Mouse (Mus musculus) heart, embryonic 16.5 days (tissue): ENCODE measurements around the gene Gphb5. TPM values are rescaled to one million over a fixed set of nuclear protein-coding genes. Genes with fewer than 3 reads are reported as not detected.
A peak's percentile ranks its signal among the peaks of the same experiment; 100 is the strongest.

Experiments
- ATAC-seq: fragments of 200-750 bp; cut with Nextera tagmentation; replicated peaks from 2 replicates; pipeline ENCODE4 v1.8.0; 2017; ENCODE audit warnings: moderate number of reproducible peaks; ENCODE audit not compliant: insufficient read depth, low FRiP score; ENCODE audit errors: extremely low read depth
- H3K27ac ChIP-seq: fragments of 300-500 bp; sonication (generic); 2 replicates; pipeline ENCODE4 v1.5.1; 2014; ENCODE audit warnings: mild to moderate bottlenecking, low read length, control low read depth, moderate library complexity
- H3K27me3 ChIP-seq: fragments of 300-500 bp; sonication (generic); 2 replicates; pipeline ENCODE4 v1.6.1; 2014; ENCODE audit warnings: low read length, mixed read lengths; ENCODE audit not compliant: control insufficient read depth, insufficient read depth
- H3K36me3 ChIP-seq: fragments of 300-500 bp; sonication (generic); 2 replicates; pipeline ENCODE4 v1.6.1; 2014; ENCODE audit not compliant: control insufficient read depth, insufficient read depth
- H3K4me1 ChIP-seq: fragments of 300-500 bp; sonication (generic); 2 replicates; pipeline ENCODE4 v1.6.1; 2014; ENCODE audit warnings: low read length, mixed read lengths; ENCODE audit not compliant: control insufficient read depth, insufficient read depth
- H3K4me2 ChIP-seq: fragments of 300-500 bp; sonication (generic); 2 replicates; pipeline ENCODE4 v1.6.1; 2014; ENCODE audit warnings: low read depth, mild to moderate bottlenecking, control low read depth, low read length
- H3K4me3 ChIP-seq: fragments of 300-500 bp; sonication (generic); 2 replicates; pipeline ENCODE4 v1.5.1; 2014; ENCODE audit warnings: mild to moderate bottlenecking, control low read depth, low read length
- H3K9ac ChIP-seq: fragments of 300-500 bp; sonication (generic); 2 replicates; pipeline ENCODE4 v1.6.1; 2014; ENCODE audit warnings: low read length, control low read depth
- H3K9me3 ChIP-seq: fragments of 300-500 bp; sonication (generic); replicated peaks from 2 replicates; pipeline ENCODE4 v1.6.1; 2016; ENCODE audit warnings: low read length; ENCODE audit not compliant: control insufficient read depth
- WGBS: fragments of 180-500 bp; shearing (Covaris S2); extraction: QIAGEN DNeasy Blood & Tissue Kit; methylation state at CpG from one replicate; pipeline ENCODE4 v1.1.7; 2014; 5-methylcytosine and 5-hydroxymethylcytosine counted together
- polyA plus RNA-seq: library from polyadenylated mRNA; unstranded; fragments of >200 nt; fragmentation: Nextera tagmentation; extraction: Ambion mirVana; gene quantifications from 2 replicates; pipeline ENCODE4 v1.2.1, GENCODE M21; 2015

Gphb5 gene
- polyA plus RNA-seq, 1 experiment from 2014 or later = 0.08 TPM

DNA sequence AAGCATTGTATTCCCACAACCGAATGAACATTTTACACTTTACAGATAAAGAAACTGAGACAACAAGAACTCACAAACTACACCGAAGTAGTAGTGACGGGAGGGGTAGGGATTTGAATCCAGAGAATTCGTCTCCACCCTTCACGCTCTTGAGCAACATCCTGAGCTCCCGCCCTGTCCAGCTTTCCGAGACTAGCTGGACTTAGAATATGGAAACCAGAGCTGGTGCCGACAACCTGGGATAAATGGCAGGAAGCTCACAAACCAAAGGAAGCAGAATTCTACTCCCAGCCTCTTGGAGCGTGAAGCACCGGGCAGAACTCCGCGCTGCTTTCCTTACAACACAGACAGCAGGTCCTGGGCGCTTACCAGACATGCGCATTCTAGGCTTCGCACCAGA, 28.7 kb downstream of the Gphb5 start:
- no peak overlapping the region for H3K9ac ChIP-seq
- ATAC-seq = no peak
- H3K9me3 ChIP-seq = no peaks in the 10 kb centered on the region
- H3K27me3 ChIP-seq = peaks cover 3% of the 10 kb centered on the region; the same call in 1 of the 2 replicates
- no peaks in the 10 kb centered on the region for H3K4me1 ChIP-seq
- H3K4me3 ChIP-seq = no peak overlapping the region
- H3K27ac ChIP-seq = no peak overlapping the region
- no peak overlapping the region for H3K4me2 ChIP-seq
- 0 out of 2 replicates have a peak, but pooled peaks cover 3% of the 10 kb centered on the region for H3K36me3 ChIP-seq
- WGBS = 58% methylated on average over 15 of the region's 15 CpGs

DNA sequence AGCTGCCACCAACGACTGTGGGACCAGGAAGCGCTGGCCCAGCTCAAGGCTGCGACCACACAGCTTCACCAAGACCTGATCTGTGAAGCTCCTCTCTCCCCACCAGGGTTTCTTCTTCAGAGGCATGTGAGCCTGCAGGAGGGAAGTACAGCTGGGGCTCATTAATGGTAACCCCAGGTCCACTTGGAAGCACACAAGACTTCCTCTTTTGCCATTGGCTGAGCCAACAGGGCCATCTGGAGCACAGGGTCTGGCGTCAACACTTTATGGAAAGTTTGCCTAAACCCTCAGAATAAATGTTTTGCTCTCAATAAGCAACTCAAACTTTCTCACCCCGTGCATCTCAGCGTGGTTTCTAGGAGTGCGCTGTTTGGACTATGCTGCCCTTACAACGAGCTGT, 29.4 kb downstream of the Gphb5 start:
- H3K4me2 ChIP-seq = no peak overlapping the region
- no peaks in the 10 kb centered on the region for H3K4me1 ChIP-seq
- 76% methylated on average over 8 of the region's 8 CpGs for WGBS
- no peak overlapping the region for H3K27ac ChIP-seq
- H3K9me3 ChIP-seq = no peaks in the 10 kb centered on the region
- 0 out of 2 replicates have a peak, but pooled peaks cover 2% of the 10 kb centered on the region for H3K36me3 ChIP-seq
- ATAC-seq = no peak
- H3K27me3 ChIP-seq = peaks cover 3% of the 10 kb centered on the region; the same call in 1 of the 2 replicates
- no peak overlapping the region for H3K4me3 ChIP-seq
- no peak overlapping the region for H3K9ac ChIP-seq

DNA sequence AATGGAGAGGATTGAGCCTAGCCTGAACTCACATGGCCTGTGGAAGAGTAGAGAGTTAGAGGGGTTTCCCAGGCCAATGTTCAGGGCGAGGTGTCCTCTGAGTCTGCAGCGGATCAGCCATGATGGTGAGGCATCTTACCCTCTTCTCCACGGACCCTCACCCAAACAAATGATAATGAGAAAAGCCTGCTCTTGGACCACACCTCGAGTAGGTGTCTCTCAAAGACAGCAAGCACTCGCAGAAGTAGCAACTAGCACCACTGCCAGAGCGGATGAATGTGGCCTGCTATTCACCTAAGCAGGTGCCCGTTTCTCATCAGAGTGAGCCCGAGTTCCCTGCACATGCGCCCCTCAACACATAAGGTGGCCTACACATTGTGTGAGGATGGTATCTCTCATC, 29.9 kb downstream of the Gphb5 start:
- no peak overlapping the region for H3K27ac ChIP-seq
- ATAC-seq = no peak
- no peaks in the 10 kb centered on the region for H3K36me3 ChIP-seq
- H3K27me3 ChIP-seq = peaks cover 3% of the 10 kb centered on the region; the same call in 1 of the 2 replicates
- no peak overlapping the region for H3K4me3 ChIP-seq
- H3K9me3 ChIP-seq = no peaks in the 10 kb centered on the region
- H3K9ac ChIP-seq = no peak overlapping the region
- no peaks in the 10 kb centered on the region for H3K4me1 ChIP-seq
- 87% methylated on average over 9 of the region's 9 CpGs for WGBS
- H3K4me2 ChIP-seq = no peak overlapping the region

DNA sequence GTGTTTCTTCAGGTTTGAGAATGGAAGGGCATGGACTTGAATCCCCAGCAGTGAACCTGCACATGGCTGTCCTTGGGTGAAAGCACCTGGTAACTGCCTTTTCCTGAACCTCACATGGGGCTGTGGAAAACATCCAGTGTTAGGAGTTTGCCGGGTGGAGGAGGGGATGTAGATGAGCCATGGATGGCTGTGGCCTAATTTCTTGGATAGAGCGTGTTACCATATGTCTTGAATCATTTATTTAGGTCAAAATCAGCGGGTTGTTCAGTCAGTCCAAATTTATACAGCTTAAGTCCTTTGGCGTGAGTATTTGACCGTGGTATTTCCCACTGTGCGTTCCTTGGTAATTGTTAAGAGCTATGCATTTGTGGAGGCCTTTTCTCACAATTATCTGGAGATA, 40.5 kb downstream of the Gphb5 start:
- 88% methylated on average over 6 of the region's 6 CpGs for WGBS
- no peak for ATAC-seq

DNA sequence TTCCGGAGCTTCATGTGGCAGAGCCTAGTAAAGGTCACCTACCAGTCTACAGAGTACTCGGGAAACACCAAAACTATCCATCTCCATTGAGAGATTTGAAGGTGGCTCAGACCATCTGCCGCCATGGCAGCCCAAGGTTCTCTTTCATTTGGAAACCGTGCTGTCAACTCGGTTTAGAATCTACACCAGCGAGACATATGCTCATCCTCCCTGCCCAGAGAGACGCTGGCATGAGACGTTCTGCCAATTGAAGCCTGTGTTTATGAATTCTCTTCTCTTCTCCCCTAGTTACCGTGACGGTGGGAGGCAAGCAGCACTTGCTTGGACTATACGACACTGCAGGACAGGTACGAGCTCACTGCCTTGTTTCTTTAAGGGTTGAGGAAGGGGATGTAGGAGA, 41.5 kb downstream of the Gphb5 start:
- no peak overlapping the region for H3K4me2 ChIP-seq

More for the DNA sequence above, 40.5 kb downstream of the Gphb5 start:
- no peak overlapping the region for H3K4me3 ChIP-seq
- no peak overlapping the region for H3K4me2 ChIP-seq
- no peak overlapping the region for H3K9ac ChIP-seq
- no peaks in the 10 kb centered on the region for H3K27me3 ChIP-seq
- H3K4me1 ChIP-seq = no peaks in the 10 kb centered on the region
- no peaks in the 10 kb centered on the region for H3K9me3 ChIP-seq
- no peak overlapping the region for H3K27ac ChIP-seq
- peaks cover 3% of the 10 kb centered on the region; the same call in 1 of the 2 replicates for H3K36me3 ChIP-seq

DNA sequence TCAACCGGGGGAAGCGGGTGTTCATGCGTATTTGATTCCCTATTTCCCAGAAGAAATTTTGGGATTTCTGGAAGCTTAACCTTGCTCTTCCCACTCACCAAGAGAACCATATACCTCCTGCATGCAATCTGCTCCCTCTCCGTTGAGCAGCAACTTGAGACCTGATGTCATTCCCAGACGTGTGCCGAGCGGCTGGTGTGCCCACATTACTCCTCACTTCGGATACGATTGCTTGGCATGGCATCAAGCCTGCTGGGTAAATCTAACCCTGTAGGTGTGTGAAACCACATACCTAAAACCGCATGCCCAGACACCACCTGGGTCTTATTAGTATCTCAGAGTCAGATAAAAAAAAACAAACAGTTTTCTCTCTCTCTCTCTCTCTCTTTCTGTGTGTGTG, 42.1 kb downstream of the Gphb5 start:
- Histone ChIP-seq H3K36me3 (peaks cover 3% of the 10 kb centered on the region; the same call in 1 of the 2 replicates), H3K27me3 (no peaks in the 10 kb centered on the region), H3K4me2 (no peak overlapping the region), H3K27ac (no peak overlapping the region), H3K4me1 (no peaks in the 10 kb centered on the region), H3K9ac (no peak overlapping the region), H3K9me3 (no peaks in the 10 kb centered on the region), H3K4me3 (no peak overlapping the region)
- WGBS = 87% methylated on average over 10 of the region's 10 CpGs
- no peak for ATAC-seq

More for the DNA sequence above, 41.5 kb downstream of the Gphb5 start:
- no peaks in the 10 kb centered on the region for H3K4me1 ChIP-seq
- no peak overlapping the region for H3K4me3 ChIP-seq
- H3K9me3 ChIP-seq = no peaks in the 10 kb centered on the region
- ATAC-seq = no peak
- H3K27me3 ChIP-seq = no peaks in the 10 kb centered on the region
- 88% methylated on average over 12 of the region's 12 CpGs for WGBS
- H3K36me3 ChIP-seq = peaks cover 3% of the 10 kb centered on the region; the same call in 1 of the 2 replicates
- no peak overlapping the region for H3K27ac ChIP-seq
- H3K9ac ChIP-seq = no peak overlapping the region

DNA sequence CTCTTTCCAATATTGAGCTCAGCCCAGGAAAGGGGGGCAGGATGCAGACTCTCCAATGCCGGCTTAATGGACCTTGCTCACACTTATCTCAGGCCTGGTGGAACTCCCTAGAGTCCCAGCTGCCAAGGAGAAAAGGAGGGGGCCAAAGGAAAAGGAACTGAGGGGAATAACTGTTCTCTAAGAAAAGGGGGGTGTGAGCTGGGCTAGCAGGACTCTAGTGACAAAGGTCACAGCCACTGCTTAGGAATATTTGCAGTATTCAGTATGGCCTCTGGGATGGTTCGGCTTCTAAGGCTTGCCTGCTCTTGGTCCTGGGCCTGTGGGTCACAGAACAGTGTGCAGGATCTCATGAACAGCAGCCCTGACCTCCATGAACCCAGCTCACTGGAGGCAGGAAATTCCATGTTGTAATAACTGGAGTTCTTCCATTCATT, 47.1 kb downstream of the Gphb5 start:
- no peak overlapping the region for H3K4me3 ChIP-seq
- no peak overlapping the region for H3K9ac ChIP-seq
- ATAC-seq = no peak; the same call in 1 of the 2 replicates
- H3K27ac ChIP-seq = peak overlapping the region; percentile 66; the same call in 1 of the 2 replicates
- H3K4me1 ChIP-seq = peaks cover 6% of the 10 kb centered on the region; the same call in 1 of the 2 replicates
- no peaks in the 10 kb centered on the region for H3K36me3 ChIP-seq
- WGBS = 40% methylated on average over 2 of the region's 2 CpGs
- no peaks in the 10 kb centered on the region for H3K9me3 ChIP-seq
- H3K27me3 ChIP-seq = no peaks in the 10 kb centered on the region
- no peak overlapping the region for H3K4me2 ChIP-seq

DNA sequence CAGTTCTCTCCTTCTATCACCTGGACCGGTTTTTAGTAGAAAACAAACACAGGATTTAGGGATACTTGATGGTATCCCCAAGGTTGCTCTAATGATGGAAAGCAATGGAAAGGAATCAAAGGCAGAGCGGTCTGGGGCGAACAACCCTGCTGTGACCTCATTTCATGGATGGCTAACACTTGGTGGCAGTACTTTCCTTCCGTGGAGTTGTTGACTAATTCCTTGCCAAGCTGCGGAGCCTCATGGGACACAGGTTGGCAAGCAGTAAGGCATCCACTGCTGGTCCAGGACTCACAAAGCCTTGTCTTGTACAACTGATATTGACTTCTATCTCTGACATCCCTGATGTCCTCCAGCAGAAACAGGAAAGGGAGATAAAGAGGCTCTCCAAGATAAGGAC, 48.1 kb downstream of the Gphb5 start:
- H3K4me3 ChIP-seq = no peak overlapping the region
- no peaks in the 10 kb centered on the region for H3K36me3 ChIP-seq
- no peaks in the 10 kb centered on the region for H3K9me3 ChIP-seq
- H3K4me1 ChIP-seq = peaks cover 6% of the 10 kb centered on the region; the same call in 1 of the 2 replicates
- no peak overlapping the region for H3K9ac ChIP-seq
- H3K4me2 ChIP-seq = no peak overlapping the region
- no peaks in the 10 kb centered on the region for H3K27me3 ChIP-seq
- peak overlapping the region; percentile 66 for H3K27ac ChIP-seq
- 73% methylated on average over 5 of the region's 5 CpGs for WGBS
- ATAC-seq = no peak

DNA sequence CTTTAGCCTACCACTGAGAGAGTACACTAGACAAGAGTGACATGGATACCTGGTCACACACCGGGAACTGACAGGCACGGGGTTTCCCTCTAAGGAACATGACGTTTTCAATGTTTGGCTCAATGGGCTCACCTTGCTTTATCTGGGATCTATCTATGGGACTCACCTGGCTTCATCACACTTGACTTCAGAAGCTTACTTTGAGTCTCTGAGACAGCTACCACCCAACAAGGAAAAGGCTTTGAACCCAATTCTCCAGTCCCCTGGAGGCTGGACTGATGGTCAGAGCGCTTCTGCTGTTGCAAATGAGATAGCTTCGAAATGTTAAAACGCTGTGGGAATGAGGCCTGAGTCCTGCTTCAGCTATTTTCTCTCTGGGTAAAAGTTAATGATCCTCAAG, 49.2 kb downstream of the Gphb5 start:
- Histone ChIP-seq H3K4me1 (peaks cover 6% of the 10 kb centered on the region; the same call in 1 of the 2 replicates), H3K27ac (no peak overlapping the region), H3K4me2 (no peak overlapping the region), H3K9me3 (no peaks in the 10 kb centered on the region), H3K4me3 (no peak overlapping the region), H3K36me3 (no peaks in the 10 kb centered on the region; the same call in none of the 2 replicates), H3K9ac (no peak overlapping the region), H3K27me3 (no peaks in the 10 kb centered on the region)
- 86% methylated on average over 6 of the region's 6 CpGs for WGBS
- ATAC-seq = no peak
